Mouse (Mus musculus) CH12.LX (cell line): ENCODE data around the gene Aste1. TPM values are rescaled to one million over a fixed set of nuclear protein-coding genes. Genes with fewer than 3 reads are reported as not detected.

ENCODE experiments used
- DNase-seq: peaks from one replicate; pipeline ENCODE4 v3.0.0-alpha.2; 2013; ENCODE audit errors: extremely low read depth
- H3K27ac ChIP-seq: 2 replicates; pipeline ENCODE4 v1.5.1; 2012; ENCODE audit warnings: low read depth, mild to moderate bottlenecking, control low read depth, moderate library complexity; ENCODE audit not compliant: insufficient read depth
- H3K27me3 ChIP-seq: replicated peaks from 2 replicates; pipeline ENCODE3; 2012; ENCODE audit warnings: inconsistent platforms
- H3K36me3 ChIP-seq, 2 experiments: replicated peaks in 1 of 2; 2 replicates each; pipeline versions ENCODE3 to v1.6.1; 2012; ENCODE audit warnings: inconsistent platforms in 1 of 2, low read length in 1 of 2, mild to moderate bottlenecking in 1 of 2, mixed read lengths in 1 of 2, moderate library complexity in 1 of 2; ENCODE audit not compliant: control insufficient read depth in 1 of 2, insufficient read depth in 1 of 2
- H3K4me1 ChIP-seq, 2 experiments: 2 replicates each; pipeline ENCODE4 v1.6.1; 2012; ENCODE audit warnings: inconsistent platforms in 1 of 2, moderate library complexity in 1 of 2; ENCODE audit not compliant: insufficient read depth in 2 of 2, control insufficient read depth in 1 of 2
- H3K4me2 ChIP-seq: 2 replicates; pipeline ENCODE4 v1.6.1; 2012; ENCODE audit warnings: low read depth, mild to moderate bottlenecking, control low read depth; ENCODE audit not compliant: poor library complexity, insufficient read depth, severe bottlenecking
- H3K4me3 ChIP-seq, 3 experiments: fragments of 150-350 bp in 1 of 3; sonication (generic) in 1 of 3; replicated peaks in 1 of 3; 2 replicates each; pipeline versions ENCODE3 to v1.5.1; 2011 to 2012; ENCODE audit warnings: low read depth in 2 of 3, low read length in 2 of 3, mild to moderate bottlenecking in 2 of 3, moderate library complexity in 2 of 3, control low read depth in 1 of 3, improper control_type of control experiment in 1 of 3, inconsistent platforms in 1 of 3, mixed read lengths in 1 of 3; ENCODE audit not compliant: poor library complexity in 1 of 3
- H3K79me2 ChIP-seq: replicated peaks from 2 replicates; pipeline ENCODE4 v1.6.1; 2012; ENCODE audit warnings: mild to moderate bottlenecking, moderate library complexity; ENCODE audit not compliant: control insufficient read depth, poor library complexity, insufficient read depth, severe bottlenecking; ENCODE audit errors: extremely low read depth
- H3K9ac ChIP-seq: 2 replicates; pipeline ENCODE4 v1.6.1; 2012; ENCODE audit warnings: low read depth, mild to moderate bottlenecking, control low read depth, moderate library complexity; ENCODE audit not compliant: insufficient read depth
- H3K9me3 ChIP-seq: replicated peaks from 2 replicates; pipeline ENCODE3; 2012; ENCODE audit warnings: low read length, inconsistent platforms, mixed read lengths
- BHLHE40 ChIP-seq: IDR thresholded peaks from 2 replicates; pipeline ENCODE4 v1.6.1; 2011; ENCODE audit warnings: mild to moderate bottlenecking, low read depth, low read length, improper control_type of control experiment
- CHD1 ChIP-seq: IDR thresholded peaks from 2 replicates; pipeline ENCODE4 v1.6.1; 2012; ENCODE audit warnings: low read depth, low read length, improper control_type of control experiment, inconsistent platforms
- CTCF ChIP-seq, 2 experiments: IDR thresholded peaks in 1 of 2; conservative IDR thresholded peaks in 1 of 2; 2 replicates each; pipeline ENCODE4 v1.5.1; 2011 to 2012; ENCODE audit warnings: low read depth in 2 of 2, low read length in 2 of 2, improper control_type of control experiment in 1 of 2, inconsistent platforms in 1 of 2, mild to moderate bottlenecking in 1 of 2, moderate library complexity in 1 of 2
- E2F4 ChIP-seq: IDR thresholded peaks from 2 replicates; pipeline ENCODE4 v1.6.1; 2011; ENCODE audit warnings: low read depth, low read length, improper control_type of control experiment; ENCODE audit not compliant: insufficient replicate concordance
- ELF1 ChIP-seq: IDR thresholded peaks from 2 replicates; pipeline ENCODE4 v1.6.1; 2014; ENCODE audit warnings: low read depth, mild to moderate bottlenecking, inconsistent platforms, low read length, improper control_type of control experiment
- EP300 ChIP-seq: IDR thresholded peaks from 2 replicates; pipeline ENCODE4 v1.6.1; 2011; ENCODE audit warnings: low read length, improper control_type of control experiment
- ETS1 ChIP-seq: conservative IDR thresholded peaks from 2 replicates; pipeline ENCODE4 v1.6.1; 2012; ENCODE audit warnings: low read depth, mild to moderate bottlenecking, inconsistent platforms, low read length, improper control_type of control experiment, moderate library complexity
- GABPA ChIP-seq: IDR thresholded peaks from 2 replicates; pipeline ENCODE4 v1.6.1; 2012; ENCODE audit warnings: low read depth, low read length, improper control_type of control experiment, inconsistent platforms; ENCODE audit not compliant: insufficient replicate concordance
- HCFC1 ChIP-seq: IDR thresholded peaks from 2 replicates; pipeline ENCODE4 v1.6.1; 2012; ENCODE audit warnings: low read depth, mild to moderate bottlenecking, inconsistent platforms, low read length, improper control_type of control experiment
- IRF4 ChIP-seq: IDR thresholded peaks from 2 replicates; pipeline ENCODE4 v1.6.1; 2014; ENCODE audit warnings: low read depth, mild to moderate bottlenecking, inconsistent platforms, low read length, improper control_type of control experiment
- JUN ChIP-seq: IDR thresholded peaks from 2 replicates; pipeline ENCODE4 v1.6.1; 2011; ENCODE audit warnings: low read depth, mild to moderate bottlenecking, low read length, improper control_type of control experiment, moderate library complexity; ENCODE audit not compliant: insufficient read depth
- JUND ChIP-seq: conservative IDR thresholded peaks from 2 replicates; pipeline ENCODE4 v1.6.1; 2011; ENCODE audit warnings: low read depth, low read length, improper control_type of control experiment
- KAT2A ChIP-seq: IDR thresholded peaks from 2 replicates; pipeline ENCODE4 v1.6.1; 2012; ENCODE audit warnings: low read length, improper control_type of control experiment, inconsistent platforms; ENCODE audit not compliant: insufficient replicate concordance
- MAX ChIP-seq: IDR thresholded peaks from 2 replicates; pipeline ENCODE4 v1.6.1; 2011; ENCODE audit warnings: low read length, improper control_type of control experiment
- MAZ ChIP-seq: IDR thresholded peaks from 2 replicates; pipeline ENCODE4 v1.6.1; 2012; ENCODE audit warnings: low read depth, mild to moderate bottlenecking, inconsistent platforms, low read length, improper control_type of control experiment, moderate library complexity
- MEF2A ChIP-seq: IDR thresholded peaks from 2 replicates; pipeline ENCODE4 v1.6.1; 2014; ENCODE audit warnings: low read depth, mild to moderate bottlenecking, inconsistent platforms, low read length, improper control_type of control experiment, borderline replicate concordance
- MXI1 ChIP-seq: IDR thresholded peaks from 2 replicates; pipeline ENCODE4 v1.6.1; 2011; ENCODE audit warnings: mild to moderate bottlenecking, low read depth, low read length, improper control_type of control experiment
- MYC ChIP-seq: IDR thresholded peaks from 2 replicates; pipeline ENCODE4 v1.6.1; 2011; ENCODE audit warnings: low read depth, mild to moderate bottlenecking, improper control_type of control experiment, low read length
- NELFE ChIP-seq: IDR thresholded peaks from 2 replicates; pipeline ENCODE4 v1.6.1; 2011; ENCODE audit warnings: low read depth, low read length, improper control_type of control experiment
- NRF1 ChIP-seq: IDR thresholded peaks from 2 replicates; pipeline ENCODE4 v1.6.1; 2014; ENCODE audit warnings: low read depth, mild to moderate bottlenecking, inconsistent platforms, low read length, improper control_type of control experiment, moderate library complexity
- PAX5 ChIP-seq: IDR thresholded peaks from 2 replicates; pipeline ENCODE4 v1.6.1; 2012; ENCODE audit warnings: low read length, inconsistent platforms, mixed read lengths
- POLR2A ChIP-seq: IDR thresholded peaks from 2 replicates; pipeline ENCODE4 v1.6.1; 2011; ENCODE audit warnings: low read depth, mild to moderate bottlenecking, improper control_type of control experiment, low read length
- POLR2AphosphoS2 ChIP-seq: IDR thresholded peaks from 2 replicates; pipeline ENCODE4 v1.6.1; 2011; ENCODE audit warnings: low read depth, low read length, improper control_type of control experiment
- RAD21 ChIP-seq: IDR thresholded peaks from 2 replicates; pipeline ENCODE4 v1.6.1; 2011; ENCODE audit warnings: low read depth, mild to moderate bottlenecking, low read length, improper control_type of control experiment, moderate library complexity
- RCOR1 ChIP-seq: conservative IDR thresholded peaks from 2 replicates; pipeline ENCODE4 v1.6.1; 2012; ENCODE audit warnings: low read depth, mild to moderate bottlenecking, inconsistent platforms, low read length, improper control_type of control experiment
- SMC3 ChIP-seq: IDR thresholded peaks from 2 replicates; pipeline ENCODE4 v1.6.1; 2011; ENCODE audit warnings: low read depth, low read length, improper control_type of control experiment
- TCF12 ChIP-seq: IDR thresholded peaks from 2 replicates; pipeline ENCODE4 v1.6.1; 2014; ENCODE audit warnings: low read depth, mild to moderate bottlenecking, inconsistent platforms, low read length, improper control_type of control experiment
- UBTF ChIP-seq: IDR thresholded peaks from 2 replicates; pipeline ENCODE4 v1.6.1; 2012; ENCODE audit warnings: low read depth, mild to moderate bottlenecking, inconsistent platforms, low read length, improper control_type of control experiment, moderate library complexity
- USF1 ChIP-seq: IDR thresholded peaks from 2 replicates; pipeline ENCODE4 v1.6.1; 2014; ENCODE audit warnings: low read depth, mild to moderate bottlenecking, inconsistent platforms, low read length, improper control_type of control experiment
- ZKSCAN1 ChIP-seq: IDR thresholded peaks from 2 replicates; pipeline ENCODE4 v1.6.1; 2012; ENCODE audit warnings: low read depth, inconsistent platforms, low read length, improper control_type of control experiment, borderline replicate concordance
- ZNF384 ChIP-seq: IDR thresholded peaks from 2 replicates; pipeline ENCODE4 v1.6.1; 2012; ENCODE audit warnings: low read depth, low read length, improper control_type of control experiment, inconsistent platforms
- dilution Hi-C: fragments of 300-500 bp; cut with MboI; formaldehyde crosslinking; loops from 2 replicates; pipeline ENCODE4 v1.14.3; 2020; ENCODE audit warnings: low sequenced_read_pairs; ENCODE audit not compliant: extremely low pct_unique_long_range_greater_than_20kb, extremely low pct_ligation_motif_present
- in situ Hi-C: fragments of 300-500 bp; cut with MboI; formaldehyde crosslinking; loops from 3 replicates; pipeline ENCODE4 v1.14.3; 2019; ENCODE audit warnings: low sequenced_read_pairs, low pct_ligation_motif_present, low pct_unique_long_range_greater_than_20kb, mixed read lengths
- polyA plus RNA-seq: library from polyadenylated mRNA; unstranded; fragments of >175 nt; gene quantifications from 2 replicates; pipeline ENCODE4 v1.2.1, GENCODE M21; 2012; ENCODE audit warnings: low read depth; ENCODE audit not compliant: insufficient read length
- total RNA-seq, 2 experiments: library from RNA; depleted of rRNA; stranded (reverse); fragments of 300-350 nt in 1 of 2; fragments of >200 nt in 1 of 2; gene quantifications; 2 replicates each; pipeline ENCODE4 v1.2.3; 2012 to 2014

Aste1 gene
- total and polyA plus RNA-seq, 3 experiments: 8.9 to 13.9 (median 13.4) TPM

DNA sequence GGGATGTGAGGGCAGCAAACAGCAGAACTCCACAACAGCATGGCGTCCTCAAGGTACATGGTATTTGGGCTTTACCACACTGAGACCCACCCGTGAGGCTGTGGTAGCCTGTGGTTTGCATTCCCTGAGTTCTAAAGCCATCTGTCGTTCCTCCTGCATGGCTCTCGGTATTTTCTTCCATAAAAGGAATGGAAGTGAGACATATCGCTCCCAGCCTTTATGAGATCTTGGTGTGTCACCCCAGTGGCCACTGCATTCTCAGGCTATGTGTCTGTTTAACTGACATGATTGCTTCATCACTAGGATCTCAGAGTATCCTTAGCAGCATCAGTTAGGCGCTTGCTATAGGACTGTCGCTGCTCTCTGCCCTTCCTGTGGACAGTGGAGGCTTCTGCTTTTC is 18.8 kb upstream of the Aste1 start:
- H3K27ac ChIP-seq: no peak overlapping the region
- no peaks in the 10 kb centered on the region for H3K27me3 ChIP-seq
- no peak for TF ChIP-seq RCOR1
- no peak for TF ChIP-seq ZKSCAN1
- TF ChIP-seq GABPA: no peak
- no peak for TF ChIP-seq ELF1
- TF ChIP-seq POLR2A: no peak
- TF ChIP-seq USF1: no peak
- TF ChIP-seq ZNF384: no peak
- no peak for TF ChIP-seq SMC3
- no peak for TF ChIP-seq CHD1
- no peak for TF ChIP-seq MAZ
- TF ChIP-seq HCFC1: no peak
- no peak for TF ChIP-seq UBTF
- TF ChIP-seq PAX5: no peak
- no peak for TF ChIP-seq BHLHE40
- no peak for TF ChIP-seq MEF2A
- TF ChIP-seq NELFE: no peak
- no peak for TF ChIP-seq MXI1
- no peak for TF ChIP-seq EP300
- TF ChIP-seq JUN: no peak
- no peak for TF ChIP-seq IRF4
- TF ChIP-seq, all 38 proteins: peak for 0
- Histone ChIP-seq H3K9ac (no peak overlapping the region), H3K9me3 (no peaks in the 10 kb centered on the region), H3K36me3 (no peaks in the 10 kb centered on the region), H3K4me3 (no peak overlapping the region), H3K79me2 (no peaks in the 10 kb centered on the region), H3K4me2 (no peak overlapping the region), H3K4me1 (peaks cover 0 to 6% of the 10 kb centered on the region in 2 experiments; a peak in 3 of 4 replicates)
- DNase-seq: no peak
- in situ Hi-C loops: loop anchor here (25.0 kb wide), 2 partner anchors 239 to 314 kb away; partner anchors contain the start of genes 1700080E11Rik, Mrpl3 and Nudt16
- dilution Hi-C loops: no loop called here

- no peak overlapping the region for H3K27ac ChIP-seq
- in situ Hi-C loops: loop anchor here (25.0 kb wide), 2 partner anchors 240 to 315 kb away; partner anchors contain the start of genes 1700080E11Rik, Mrpl3 and Nudt16
- DNase-seq: no peak
- no peak overlapping the region for H3K9ac ChIP-seq
- no peaks in the 10 kb centered on the region for H3K27me3 ChIP-seq
- TF ChIP-seq MEF2A: no peak
- TF ChIP-seq ZKSCAN1: no peak
- TF ChIP-seq ZNF384: no peak
- no peak for TF ChIP-seq MAZ
- no peak for TF ChIP-seq KAT2A
- no peak for TF ChIP-seq MAX
- TF ChIP-seq PAX5: no peak
- no peak for TF ChIP-seq ETS1
- no peak for TF ChIP-seq E2F4
- TF ChIP-seq NRF1: no peak
- TF ChIP-seq UBTF: no peak
- TF ChIP-seq USF1: no peak
- TF ChIP-seq JUN: no peak
- no peak for TF ChIP-seq ELF1
- no peak for TF ChIP-seq MYC
- TF ChIP-seq JUND: no peak
- TF ChIP-seq POLR2AphosphoS2: no peak
- TF ChIP-seq CTCF (conservative IDR thresholded peaks at IDR 0.05 in 1 of 2, IDR thresholded peaks at IDR 0.05 in 1 of 2; ENCODE audit: low read depth in 2 of 2, low read length in 2 of 2): peak in 1 of 2 experiments; percentile 66; a peak in 2 of 4 replicates
- no peak for TF ChIP-seq BHLHE40
- TF ChIP-seq TCF12: no peak
- TF ChIP-seq RAD21: peak; percentile 80
- no peak for TF ChIP-seq IRF4
- peak; percentile 67 for TF ChIP-seq SMC3
- no peak overlapping the region for H3K4me3 ChIP-seq
- H3K4me1 ChIP-seq: peaks cover 0 to 2% of the 10 kb centered on the region in 2 experiments; a peak in 1 of 4 replicates
- no peaks in the 10 kb centered on the region for H3K9me3 ChIP-seq
- H3K36me3 ChIP-seq: no peaks in the 10 kb centered on the region
- dilution Hi-C loops: no loop called here
- no peak overlapping the region for H3K4me2 ChIP-seq
- H3K79me2 ChIP-seq: no peaks in the 10 kb centered on the region
Measured at GRCm38 (mm10) chr9:105376954-105377530, 18.1 kb upstream of the Aste1 start.
